Mouse (Mus musculus): ENCODE measurements around the gene Hoxc12.

DNA sequence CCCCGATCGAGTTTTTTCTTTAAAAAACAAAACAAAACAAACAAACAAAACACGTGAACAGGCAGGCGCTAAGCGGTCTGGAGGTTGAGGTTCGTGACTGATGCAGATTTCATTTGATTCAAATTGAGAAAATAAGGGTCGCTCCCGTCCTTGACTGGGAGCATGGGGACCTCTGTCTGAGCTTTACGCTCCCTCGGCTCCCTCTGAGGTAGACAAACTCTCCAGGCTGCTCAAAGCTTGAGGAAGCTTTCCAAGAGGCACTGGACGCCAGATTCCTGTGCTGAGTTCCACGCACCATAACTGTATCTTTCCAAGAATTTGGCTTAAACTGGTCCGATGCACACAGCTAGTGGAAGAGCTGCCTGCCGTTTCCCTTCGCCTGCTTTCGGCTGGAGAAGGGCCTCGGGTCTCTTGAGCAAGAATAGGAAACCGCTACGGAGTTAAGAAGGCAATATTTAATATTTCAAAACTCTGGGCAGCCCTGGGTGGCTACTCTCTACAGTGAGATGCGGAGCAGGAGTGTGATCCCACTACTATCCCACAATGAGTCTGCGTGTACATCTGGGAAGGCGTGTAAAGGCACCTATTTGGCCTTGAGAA, 26.0 kb upstream of the Hoxc12 start:
- TF ChIP-seq POLR2A (IDR thresholded peaks at IDR 0.05; ENCODE audit: low read depth, low read length), result no peak
- TF ChIP-seq CTCF (IDR thresholded peaks at IDR 0.05; ENCODE audit: borderline replicate concordance, insufficient read depth, low read length), result no peak
